Mouse (Mus musculus) forebrain, embryonic 11.5 days (tissue): Measurements from ENCODE around the gene Suclg1. TPM values are rescaled to one million over a fixed set of nuclear protein-coding genes. Genes with fewer than 3 reads are reported as not detected.

Experiments
- ATAC-seq: fragments of 200-750 bp; cut with Nextera tagmentation; replicated peaks from 2 replicates; pipeline ENCODE4 v1.8.0; 2017; ENCODE audit warnings: moderate TSS enrichment; ENCODE audit not compliant: low FRiP score
- DNase-seq: peaks from one replicate; pipeline ENCODE4 v3.0.0-alpha.2; 2017; ENCODE audit warnings: low spot score
- H3K27ac ChIP-seq: fragments of 300-500 bp; sonication (generic); 2 replicates; pipeline ENCODE4 v1.5.1; 2014; ENCODE audit warnings: low read depth, low read length
- H3K27me3 ChIP-seq: fragments of 300-500 bp; sonication (generic); 2 replicates; pipeline ENCODE4 v1.6.1; 2014; ENCODE audit warnings: mild to moderate bottlenecking, low read length, mixed read lengths; ENCODE audit not compliant: control insufficient read depth, insufficient read depth
- H3K36me3 ChIP-seq: fragments of 300-500 bp; sonication (generic); 2 replicates; pipeline ENCODE4 v1.6.1; 2014; ENCODE audit warnings: mild to moderate bottlenecking, low read length, moderate library complexity, mixed read lengths; ENCODE audit not compliant: control insufficient read depth, insufficient read depth
- H3K4me1 ChIP-seq: fragments of 300-500 bp; sonication (generic); replicated peaks from 2 replicates; pipeline ENCODE4 v1.6.1; 2014; ENCODE audit warnings: low read length, mixed read lengths; ENCODE audit not compliant: control insufficient read depth, insufficient read depth
- H3K4me2 ChIP-seq: fragments of 300-500 bp; sonication (generic); 2 replicates; pipeline ENCODE4 v1.6.1; 2014; ENCODE audit warnings: low read depth, mild to moderate bottlenecking, low read length, moderate library complexity, mixed read lengths; ENCODE audit not compliant: severe bottlenecking
- H3K4me3 ChIP-seq: fragments of 300-500 bp; sonication (generic); 2 replicates; pipeline ENCODE4 v1.5.1; 2014; ENCODE audit warnings: low read depth, low read length
- H3K9ac ChIP-seq: fragments of 300-500 bp; sonication (generic); 2 replicates; pipeline ENCODE4 v1.6.1; 2014; ENCODE audit warnings: low read length
- H3K9me3 ChIP-seq: fragments of 300-500 bp; sonication (generic); 2 replicates; pipeline ENCODE4 v1.6.1; 2016; ENCODE audit warnings: low read length, mixed read lengths; ENCODE audit not compliant: control insufficient read depth
- WGBS: fragments of 180-500 bp; shearing (Covaris S2); extraction: QIAGEN DNeasy Blood & Tissue Kit; methylation state at CpG from one replicate; pipeline ENCODE4 v1.1.7; 2014; 5-methylcytosine and 5-hydroxymethylcytosine counted together
- polyA plus RNA-seq: library from polyadenylated mRNA; unstranded; fragments of >200 nt; fragmentation: Nextera tagmentation; extraction: Ambion mirVana; gene quantifications from 2 replicates; pipeline ENCODE4 v1.2.1, GENCODE M21; 2014

Gene Suclg1
- polyA plus RNA-seq, 1 experiment from 2014 or later, result 146 TPM

DNA sequence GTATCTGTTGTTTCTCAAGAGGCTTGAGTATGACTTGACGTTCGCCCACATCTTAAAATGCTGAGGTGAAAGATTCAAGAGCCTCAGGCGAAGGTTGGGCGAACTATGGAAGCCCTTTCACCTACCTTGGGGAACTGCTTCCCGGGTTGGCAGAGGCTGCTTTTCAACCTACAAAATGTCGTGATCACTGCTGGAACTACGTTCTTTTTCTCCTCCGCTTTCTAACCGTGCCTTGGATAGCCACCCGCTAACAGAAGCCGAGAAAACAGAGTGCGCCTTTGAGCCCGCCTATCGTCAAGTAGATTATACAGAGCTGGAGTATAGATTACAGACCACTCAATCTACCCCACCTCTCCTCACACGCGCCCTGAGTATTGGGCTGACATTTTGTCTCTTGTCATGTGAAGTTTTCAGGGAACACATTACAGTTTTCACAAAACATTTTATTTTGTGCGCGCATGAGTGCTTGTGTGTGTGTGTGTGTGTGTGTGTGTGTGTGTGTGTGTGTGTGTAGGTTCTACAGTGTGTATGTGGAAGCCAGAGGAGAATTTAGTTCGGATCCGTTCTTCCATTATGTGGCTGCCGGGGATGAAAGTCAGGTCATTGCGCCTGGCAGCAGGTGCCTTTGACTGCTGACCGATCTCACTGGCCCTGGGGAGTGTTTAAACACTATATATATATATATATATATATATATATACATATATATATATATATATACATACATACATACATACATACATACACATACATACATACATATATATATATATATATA is 26.0 kb upstream of the Suclg1 start:
- H3K27ac ChIP-seq, result no peak overlapping the region

DNA sequence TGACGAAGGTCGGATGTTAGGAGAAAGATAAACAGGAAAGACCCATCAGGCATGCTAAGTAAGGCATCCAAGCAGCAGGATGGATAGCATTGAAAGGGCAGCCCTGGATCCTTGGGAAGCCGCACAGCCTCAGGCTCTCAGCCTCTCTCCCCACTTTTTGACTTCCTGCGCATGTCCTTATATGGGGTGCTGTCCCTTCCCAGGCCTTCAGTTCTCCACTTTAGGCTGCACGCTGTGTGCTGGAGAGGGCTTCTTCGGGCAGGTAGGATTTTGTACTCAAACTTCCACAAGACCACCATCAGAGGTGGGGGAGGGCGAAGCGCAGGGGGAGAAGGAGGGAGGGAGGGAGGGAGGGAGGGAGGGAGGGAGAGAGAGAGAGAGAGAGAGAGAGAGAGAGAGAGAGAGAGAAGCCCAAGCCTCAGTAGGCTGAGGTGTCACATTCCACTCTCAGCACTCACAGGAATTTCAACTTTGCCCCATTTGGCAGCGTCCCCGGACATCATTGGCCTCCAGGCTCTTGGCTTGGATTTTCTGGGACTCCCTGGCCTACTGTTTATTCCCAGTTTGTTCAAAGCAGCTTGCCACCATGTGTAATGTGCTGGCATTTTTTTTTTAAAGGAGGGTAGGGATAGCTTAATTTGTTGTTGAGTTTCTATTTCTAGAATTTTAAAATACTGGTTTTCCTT is 25.2 kb upstream of the Suclg1 start:
- DNase-seq, result peak; percentile 68
- H3K9ac ChIP-seq, result no peak overlapping the region
- no peaks in the 10 kb centered on the region for H3K27me3 ChIP-seq
- WGBS, result 17% methylated on average over 10 of the region's 10 CpGs
- H3K4me1 ChIP-seq, result no peaks in the 10 kb centered on the region
- H3K4me2 ChIP-seq, result no peak overlapping the region
- no peaks in the 10 kb centered on the region for H3K36me3 ChIP-seq
- H3K9me3 ChIP-seq, result no peaks in the 10 kb centered on the region
- no peak overlapping the region for H3K4me3 ChIP-seq
- H3K27ac ChIP-seq, result no peak overlapping the region
- no peak for ATAC-seq

More for the DNA sequence above, 26.0 kb upstream of the Suclg1 start:
- Histone ChIP-seq H3K36me3 (no peaks in the 10 kb centered on the region), H3K9me3 (no peaks in the 10 kb centered on the region), H3K4me2 (peak overlapping the region; percentile 58), H3K27me3 (no peaks in the 10 kb centered on the region), H3K4me3 (peak overlapping the region; percentile 27), H3K4me1 (no peaks in the 10 kb centered on the region), H3K9ac (0 out of 2 replicates have a peak overlapping the region, but pooled peaks have one; percentile 25)
- peak; percentile 65 for ATAC-seq
- WGBS, result 33% methylated on average over 23 of the region's 23 CpGs
- peak; percentile 57 for DNase-seq

DNA sequence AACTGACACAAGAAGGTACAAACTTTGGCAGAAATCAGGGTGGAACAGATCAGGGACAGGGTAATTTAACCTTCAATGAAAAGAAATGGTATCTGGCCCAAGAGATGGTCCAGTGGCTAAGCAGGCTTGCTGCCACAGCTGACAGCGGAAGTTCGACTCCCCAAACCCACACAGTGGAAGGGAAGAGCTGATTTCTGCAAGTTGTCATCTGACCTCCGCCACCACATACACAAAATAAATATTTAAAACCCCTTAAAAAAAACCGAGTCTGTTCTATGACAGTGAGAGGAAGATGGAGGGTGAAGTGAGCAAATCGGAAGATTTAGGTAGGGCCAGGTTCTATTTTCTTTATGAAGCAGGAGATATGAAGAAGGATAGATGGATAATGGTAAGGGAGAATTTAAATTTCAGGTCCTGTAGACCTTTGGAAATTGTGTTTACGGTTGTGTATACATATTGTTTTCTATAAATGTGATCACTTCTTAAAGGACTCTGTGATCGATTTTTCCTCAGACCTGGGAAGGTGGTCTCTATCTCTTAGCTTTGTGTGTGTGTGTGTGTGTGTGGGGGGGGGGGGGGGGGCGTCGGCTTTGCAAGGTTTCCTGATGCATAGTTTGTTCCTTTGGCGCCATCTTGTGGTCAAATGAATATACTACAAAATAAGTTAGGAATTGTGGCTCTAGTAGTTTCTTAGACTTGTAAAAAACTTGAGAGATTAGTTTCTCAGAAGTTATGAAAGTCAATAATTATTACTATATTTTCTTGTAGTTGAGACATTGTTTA is 20.6 kb upstream of the Suclg1 start:
- no peak overlapping the region for H3K4me2 ChIP-seq
- H3K4me1 ChIP-seq, result no peaks in the 10 kb centered on the region
- H3K36me3 ChIP-seq, result no peaks in the 10 kb centered on the region
- WGBS, result 48% methylated on average over 10 of the region's 10 CpGs
- DNase-seq (no peak), ATAC-seq (no peak; the same call in 1 of the 2 replicates)
- no peak overlapping the region for H3K27ac ChIP-seq
- no peaks in the 10 kb centered on the region for H3K9me3 ChIP-seq
- no peak overlapping the region for H3K9ac ChIP-seq
- H3K27me3 ChIP-seq, result no peaks in the 10 kb centered on the region
- H3K4me3 ChIP-seq, result no peak overlapping the region

DNA sequence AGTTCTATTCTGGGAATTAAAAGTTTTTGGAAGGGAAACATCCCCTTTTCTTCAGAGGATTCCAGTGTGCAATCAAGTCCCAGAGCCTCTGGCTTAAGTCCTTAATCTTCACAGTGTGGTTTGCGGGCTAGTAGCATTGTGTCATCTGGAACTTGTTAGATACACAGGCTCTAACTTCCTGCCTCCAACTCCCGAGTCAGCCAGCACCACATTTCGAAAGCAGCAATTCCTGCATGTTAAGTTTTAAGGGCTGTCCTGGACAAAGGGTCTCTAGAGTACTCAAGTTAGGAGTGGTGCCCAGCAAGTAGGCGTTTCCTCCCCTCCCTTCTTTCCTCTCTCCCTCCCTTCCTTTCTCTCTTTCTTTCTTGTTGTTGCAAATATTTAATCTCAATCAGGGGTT is 19.8 kb upstream of the Suclg1 start:
- H3K27ac ChIP-seq, result no peak overlapping the region
- ATAC-seq, result no peak
- H3K36me3 ChIP-seq, result no peaks in the 10 kb centered on the region

DNA sequence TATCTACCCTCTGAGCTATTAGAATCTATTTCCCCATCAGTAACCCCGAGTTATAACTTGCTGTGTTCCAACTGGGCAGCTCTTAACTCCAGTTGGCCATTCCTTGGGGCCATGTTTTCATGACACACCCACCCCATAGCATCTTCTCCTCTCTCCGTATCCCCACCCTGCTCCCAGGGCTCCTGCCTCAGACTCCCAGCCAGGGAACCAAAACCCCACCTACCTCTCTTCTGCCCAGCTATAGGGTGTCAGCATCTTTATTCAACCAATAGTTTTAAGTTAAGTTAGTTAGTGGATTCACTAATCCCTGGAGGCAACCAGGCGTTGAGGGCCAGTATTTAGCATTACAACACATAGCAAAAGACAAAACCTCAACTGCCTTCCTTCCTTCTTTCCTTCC is 19.3 kb upstream of the Suclg1 start:
- DNase-seq (no peak), ATAC-seq (no peak)
- Histone ChIP-seq H3K27ac (no peak overlapping the region), H3K4me3 (no peak overlapping the region), H3K4me1 (no peaks in the 10 kb centered on the region), H3K36me3 (no peaks in the 10 kb centered on the region), H3K9ac (no peak overlapping the region), H3K9me3 (no peaks in the 10 kb centered on the region), H3K4me2 (no peak overlapping the region), H3K27me3 (no peaks in the 10 kb centered on the region)
- 73% methylated on average over 3 of the region's 3 CpGs for WGBS

More for the DNA sequence above, 19.8 kb upstream of the Suclg1 start:
- no peak overlapping the region for H3K4me3 ChIP-seq
- H3K9me3 ChIP-seq, result no peaks in the 10 kb centered on the region
- no peak overlapping the region for H3K4me2 ChIP-seq
- no peak overlapping the region for H3K9ac ChIP-seq
- no peaks in the 10 kb centered on the region for H3K4me1 ChIP-seq
- no peaks in the 10 kb centered on the region for H3K27me3 ChIP-seq
- DNase-seq, result no peak
- WGBS, result 71% methylated on average over 4 of the region's 4 CpGs

DNA sequence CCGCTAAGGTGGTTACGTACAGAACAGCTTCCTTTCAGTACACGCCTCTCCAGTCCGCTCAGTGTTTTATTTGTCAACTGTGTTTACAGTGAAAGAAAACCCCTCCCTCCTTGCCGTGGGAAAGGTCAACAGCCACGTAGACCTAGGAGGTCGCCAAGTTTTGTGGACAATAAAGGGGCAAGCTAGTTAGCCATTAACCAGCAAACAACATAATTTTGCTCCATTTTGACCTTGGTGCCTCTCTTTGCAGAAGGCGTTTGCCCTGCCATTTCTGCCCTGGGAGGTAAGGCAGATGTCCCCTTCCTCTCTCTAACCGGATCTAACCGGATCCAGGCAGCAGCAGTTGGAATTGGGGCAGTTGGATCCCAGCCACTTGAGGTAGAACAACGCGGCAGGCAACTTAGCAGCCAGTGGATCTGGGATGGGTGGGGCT is 16.0 kb upstream of the Suclg1 start:
- H3K27me3 ChIP-seq, result no peaks in the 10 kb centered on the region
- DNase-seq (no peak), ATAC-seq (no peak)
- no peak overlapping the region for H3K9ac ChIP-seq
- H3K4me1 ChIP-seq, result no peaks in the 10 kb centered on the region
- no peak overlapping the region for H3K4me3 ChIP-seq
- no peaks in the 10 kb centered on the region for H3K9me3 ChIP-seq
- H3K4me2 ChIP-seq, result no peak overlapping the region
- 93% methylated on average over 12 of the region's 12 CpGs for WGBS
- no peaks in the 10 kb centered on the region for H3K36me3 ChIP-seq
- H3K27ac ChIP-seq, result no peak overlapping the region

DNA sequence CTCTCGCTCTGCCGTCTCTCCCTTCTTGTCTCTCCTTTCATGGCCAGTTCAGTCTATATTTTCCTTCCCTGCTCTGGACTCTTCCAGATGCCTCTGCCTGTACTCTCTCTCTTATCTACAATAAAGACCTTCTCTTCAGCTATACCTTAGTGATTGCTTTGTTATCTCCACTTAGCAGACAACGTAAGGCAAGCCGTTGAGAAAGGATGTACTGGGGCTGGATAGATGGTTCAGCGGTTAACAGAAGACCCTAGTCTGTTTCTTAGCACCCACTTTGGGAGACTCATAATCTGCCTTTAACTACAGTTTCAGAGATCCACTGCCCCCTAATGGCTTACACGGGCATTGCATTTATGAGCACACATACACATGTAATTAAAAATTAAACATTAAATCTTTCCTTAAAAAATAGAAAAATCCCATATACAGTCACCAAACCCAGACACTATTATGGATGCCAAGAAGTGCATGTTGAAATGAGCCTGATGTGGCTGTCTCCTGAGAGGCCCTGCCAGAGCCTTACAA is 14.9 kb upstream of the Suclg1 start:
- no peak overlapping the region for H3K4me3 ChIP-seq
- H3K27me3 ChIP-seq, result no peaks in the 10 kb centered on the region
- H3K9ac ChIP-seq, result no peak overlapping the region
- 92% methylated on average over 6 of the region's 6 CpGs for whole genome bisulfite sequencing
- H3K36me3 ChIP-seq, result no peaks in the 10 kb centered on the region
- H3K4me1 ChIP-seq, result no peaks in the 10 kb centered on the region
- no peaks in the 10 kb centered on the region for H3K9me3 ChIP-seq
- no peak for ATAC-seq
- H3K4me2 ChIP-seq, result no peak overlapping the region
- no peak overlapping the region for H3K27ac ChIP-seq
- DNase-seq, result no peak

DNA sequence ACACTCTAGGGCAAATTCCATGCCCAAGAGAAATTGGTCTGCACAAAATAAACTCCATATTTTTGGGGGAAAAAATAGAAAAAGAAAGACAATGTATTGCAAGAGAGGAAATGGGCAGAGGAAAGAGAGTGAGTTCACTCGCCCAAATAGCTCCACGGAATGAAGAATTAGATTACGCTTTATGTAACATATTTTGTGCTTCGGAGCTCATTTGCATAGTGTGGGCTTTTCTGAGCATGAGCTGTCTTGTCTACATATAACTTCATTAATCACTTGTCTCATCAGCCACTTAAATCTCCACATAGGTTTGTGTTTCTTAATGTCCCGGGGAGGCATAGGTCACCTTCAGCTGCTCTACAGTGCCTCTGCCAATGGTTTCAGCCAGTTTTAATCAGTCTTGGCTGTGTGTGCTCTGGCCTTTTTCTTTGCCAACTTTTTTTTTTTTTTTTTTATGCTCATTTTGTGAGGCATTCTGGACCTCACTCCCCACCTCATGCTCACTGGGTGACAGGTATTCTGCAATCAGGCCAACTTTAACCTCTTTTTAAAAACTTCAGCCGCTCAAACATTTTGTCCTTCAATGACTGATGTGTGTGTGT is 13.8 kb upstream of the Suclg1 start:
- Histone ChIP-seq H3K36me3 (no peaks in the 10 kb centered on the region), H3K4me3 (no peak overlapping the region), H3K27ac (no peak overlapping the region), H3K4me2 (no peak overlapping the region), H3K9ac (no peak overlapping the region), H3K27me3 (no peaks in the 10 kb centered on the region), H3K9me3 (no peaks in the 10 kb centered on the region), H3K4me1 (no peaks in the 10 kb centered on the region)
- DNase-seq, result no peak
- no peak for ATAC-seq
- WGBS, result 88% methylated on average over 6 of the region's 6 CpGs
